Mouse (Mus musculus): ENCODE data around the gene Olfr1325. TPM values are rescaled to one million over a fixed set of nuclear protein-coding genes. Genes with fewer than 3 reads are reported as not detected.
"Not testable (repeated sequence)": the region's sequence is repeated elsewhere in the genome, so short reads cannot be mapped to it uniquely, and the experiment has no call there.

The Olfr1325 gene
- polyA plus RNA-seq (2012; fragmentation: generic; extraction: Trizol), result not detected
- long read RNA-seq, experiment 1, result 0 reads
- long read RNA-seq, experiment 2, result 0 reads

GRCm38 (mm10) chrX:74592379-74592778, at the start of gene Olfr1325:
Gene Olfr1325 (plus strand): TSS chrX:74592679.
- no peaks in the 10 kb centered on the region for H3K36me3 ChIP-seq (ENCODE audit: control insufficient read depth, insufficient read depth)
- TF ChIP-seq MYOD1 (IDR thresholded peaks at IDR 0.05; ENCODE audit: control insufficient read depth, insufficient read length, low read depth) (no peak), FOSL1 (IDR thresholded peaks at IDR 0.05; ENCODE audit: insufficient read depth, low read length, poor library complexity, severe bottlenecking) (no peak), USF1 (IDR thresholded peaks at IDR 0.05; ENCODE audit: low read depth) (no peak), CTCF (IDR thresholded peaks at IDR 0.05; ENCODE audit: control insufficient read depth, insufficient read depth, insufficient read length) (no peak), CEBPB (IDR thresholded peaks at IDR 0.05; ENCODE audit: low read depth) (no peak), MAX (IDR thresholded peaks at IDR 0.05) (no peak), MYOG (IDR thresholded peaks at IDR 0.05; ENCODE audit: control insufficient read depth, extremely low read depth, insufficient read length) (no peak)
- no peak within 1 kb of the TSS for H3ac ChIP-seq (ENCODE audit: control insufficient read depth, insufficient read length, low read depth)
- H3K79me3 ChIP-seq (ENCODE audit: low read depth), result no peaks in the 10 kb centered on the region
- H3K79me2 ChIP-seq (ENCODE audit: control insufficient read depth, insufficient read depth), result no peaks in the 10 kb centered on the region
- H3K4me3 ChIP-seq (ENCODE audit: insufficient read depth, poor library complexity, severe bottlenecking), result no peak within 1 kb of the TSS
- H3K27me3 ChIP-seq (ENCODE audit: control insufficient read depth, insufficient read depth, insufficient read length), result no peaks in the 10 kb centered on the region

- no peaks in the 10 kb centered on the region for H3K79me3 ChIP-seq (ENCODE audit: low read depth)
Observed at GRCm38 (mm10) chrX:74574788-74575187, 17.7 kb upstream of the Olfr1325 start, which contains the start of gene Olfr1326-ps1. Gene Olfr1326-ps1 (minus strand): TSS chrX:74574888.

GRCm38 (mm10) chrX:74645466-74646323, 53.2 kb downstream of the Olfr1325 start, which contains the start of gene Gm5640:
Gene Gm5640 (minus strand): TSS chrX:74645635.
- not testable (repeated sequence) for H3K27me3 ChIP-seq (ENCODE audit: control insufficient read depth, insufficient read depth, insufficient read length); H3K79me2 ChIP-seq (ENCODE audit: control insufficient read depth, insufficient read depth); H3ac ChIP-seq (ENCODE audit: control insufficient read depth, insufficient read length, low read depth); H3K79me3 ChIP-seq (ENCODE audit: low read depth); H3K36me3 ChIP-seq (ENCODE audit: control insufficient read depth, insufficient read depth); H3K4me3 ChIP-seq (ENCODE audit: insufficient read depth, poor library complexity, severe bottlenecking)

More at GRCm38 (mm10) chrX:74574788-74575187, 17.7 kb upstream of the Olfr1325 start, which contains the start of gene Olfr1326-ps1:
- Histone ChIP-seq H3K79me2 (ENCODE audit: control insufficient read depth, insufficient read depth) (no peaks in the 10 kb centered on the region), H3K4me3 (ENCODE audit: insufficient read depth, poor library complexity, severe bottlenecking) (no peak within 1 kb of the TSS), H3K27me3 (ENCODE audit: control insufficient read depth, insufficient read depth, insufficient read length) (no peaks in the 10 kb centered on the region), H3ac (ENCODE audit: control insufficient read depth, insufficient read length, low read depth) (no peak within 1 kb of the TSS), H3K36me3 (ENCODE audit: control insufficient read depth, insufficient read depth) (no peaks in the 10 kb centered on the region)
- TF ChIP-seq USF1 (IDR thresholded peaks at IDR 0.05; ENCODE audit: low read depth) (no peak), FOSL1 (IDR thresholded peaks at IDR 0.05; ENCODE audit: insufficient read depth, low read length, poor library complexity, severe bottlenecking) (no peak), CTCF (IDR thresholded peaks at IDR 0.05; ENCODE audit: control insufficient read depth, insufficient read depth, insufficient read length) (no peak), MYOG (IDR thresholded peaks at IDR 0.05; ENCODE audit: control insufficient read depth, extremely low read depth, insufficient read length) (no peak), MYOD1 (IDR thresholded peaks at IDR 0.05; ENCODE audit: control insufficient read depth, insufficient read length, low read depth) (no peak)

GRCm38 (mm10) chrX:74646393-74646792, 53.9 kb downstream of the Olfr1325 start:
- not testable (repeated sequence) for H3K36me3 ChIP-seq (ENCODE audit: control insufficient read depth, insufficient read depth); H3K79me2 ChIP-seq (ENCODE audit: control insufficient read depth, insufficient read depth); H3K4me3 ChIP-seq (ENCODE audit: insufficient read depth, poor library complexity, severe bottlenecking); H3K79me3 ChIP-seq (ENCODE audit: low read depth); H3ac ChIP-seq (ENCODE audit: control insufficient read depth, insufficient read length, low read depth); H3K27me3 ChIP-seq (ENCODE audit: control insufficient read depth, insufficient read depth, insufficient read length)

Other genes starting within 250 kb of the Olfr1325 start
- gene Lage3, start 239.1 kb upstream of the Olfr1325 start, polyA plus RNA-seq (2012; fragmentation: generic; extraction: Trizol), result 68.7 TPM
- 60.7 TPM for gene Ubl4a, start 219.5 kb upstream of the Olfr1325 start, polyA plus RNA-seq (2012; fragmentation: generic; extraction: Trizol)
- 18.5 TPM for gene Slc10a3, start 219.3 kb upstream of the Olfr1325 start, polyA plus RNA-seq (2012; fragmentation: generic; extraction: Trizol)
- 11.5 TPM for gene Fam3a, start 199.4 kb upstream of the Olfr1325 start, polyA plus RNA-seq (2012; fragmentation: generic; extraction: Trizol)
- 37.1 TPM for gene Ikbkg, start 199.4 kb upstream of the Olfr1325 start, polyA plus RNA-seq (2012; fragmentation: generic; extraction: Trizol)
- gene G6pdx, start 163.5 kb upstream of the Olfr1325 start, polyA plus RNA-seq (2012; fragmentation: generic; extraction: Trizol), result 148 TPM
- not detected for gene Gm6880, start 111.3 kb upstream of the Olfr1325 start, polyA plus RNA-seq (2012; fragmentation: generic; extraction: Trizol)
- gene Olfr1326-ps1, start 17.8 kb upstream of the Olfr1325 start, polyA plus RNA-seq (2012; fragmentation: generic; extraction: Trizol), result not detected
- gene Gm5640, start 53.0 kb downstream of the Olfr1325 start, polyA plus RNA-seq (2012; fragmentation: generic; extraction: Trizol), result not detected
- gene Gm6890, start 148.2 kb downstream of the Olfr1325 start, polyA plus RNA-seq (2012; fragmentation: generic; extraction: Trizol), result not detected
- gene Gm5936, start 244.5 kb downstream of the Olfr1325 start, polyA plus RNA-seq (2012; fragmentation: generic; extraction: Trizol), result not detected